Mouse (Mus musculus) gastrocnemius, adult 2 months (tissue): ENCODE data around the gene Psip1. TPM values are rescaled to one million over a fixed set of nuclear protein-coding genes. Genes with fewer than 3 reads are reported as not detected.

Source experiments
- DNase-seq: peaks from one replicate; pipeline ENCODE4 v3.0.0; 2022
- H3K27ac ChIP-seq: fragments of 200-600 bp; 2 replicates; pipeline ENCODE4 v1.8.1; 2022; ENCODE audit warnings: mild to moderate bottlenecking
- H3K4me3 ChIP-seq: fragments of 200-600 bp; 2 replicates; pipeline ENCODE4 v1.8.1; 2022; ENCODE audit warnings: mild to moderate bottlenecking, moderate library complexity
- CTCF ChIP-seq: fragments of 200-600 bp; IDR thresholded peaks from 2 replicates; pipeline ENCODE4 v1.8.1; 2022; ENCODE audit warnings: antibody characterized with exemption, mild to moderate bottlenecking, moderate library complexity
- intact Hi-C: fragments of 180-260 bp; cut with DNase I; formaldehyde crosslinking; loops from one replicate; pipeline ENCODE4 v1.15.1; 2025
- total RNA-seq, 2 experiments: library from RNA; stranded (reverse); gene quantifications; 2 replicates each; pipeline ENCODE4 v1.2.3; 2021

The Psip1 gene
- total RNA-seq, 2 experiments from 2014 or later, result 14.8 to 19.4 TPM

- intact Hi-C loops, result no loop called here
- DNase-seq, result no peak
- no peak for TF ChIP-seq CTCF
- Histone ChIP-seq H3K4me3 (no peak overlapping the region), H3K27ac (no peak overlapping the region)
Observed at GRCm38 (mm10) chr4:83427696-83428095, 58.6 kb downstream of the Psip1 start.

DNA sequence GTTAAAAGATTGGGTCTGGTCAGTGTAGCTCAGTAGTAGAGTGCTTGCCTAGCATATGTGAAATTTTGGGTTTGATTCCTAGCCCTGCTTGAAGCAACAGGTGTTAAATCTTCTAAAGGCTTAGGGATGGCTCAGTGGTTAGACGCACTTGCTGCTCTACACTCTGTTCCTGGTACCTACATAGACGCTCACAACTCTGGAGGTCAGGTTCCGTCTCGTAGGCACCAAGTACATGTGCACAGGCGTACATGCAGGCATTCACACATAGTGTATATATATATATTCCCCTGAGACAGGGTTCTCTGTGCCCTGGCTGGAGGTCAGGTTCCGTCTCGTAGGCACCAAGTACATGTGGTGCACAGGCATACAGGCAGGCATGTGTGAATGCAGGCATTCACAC is 59.1 kb downstream of the Psip1 start:
- intact Hi-C loops, result no loop called here
- Histone ChIP-seq H3K27ac (no peak overlapping the region), H3K4me3 (no peak overlapping the region)
- no peak for TF ChIP-seq CTCF
- DNase-seq, result no peak

DNA sequence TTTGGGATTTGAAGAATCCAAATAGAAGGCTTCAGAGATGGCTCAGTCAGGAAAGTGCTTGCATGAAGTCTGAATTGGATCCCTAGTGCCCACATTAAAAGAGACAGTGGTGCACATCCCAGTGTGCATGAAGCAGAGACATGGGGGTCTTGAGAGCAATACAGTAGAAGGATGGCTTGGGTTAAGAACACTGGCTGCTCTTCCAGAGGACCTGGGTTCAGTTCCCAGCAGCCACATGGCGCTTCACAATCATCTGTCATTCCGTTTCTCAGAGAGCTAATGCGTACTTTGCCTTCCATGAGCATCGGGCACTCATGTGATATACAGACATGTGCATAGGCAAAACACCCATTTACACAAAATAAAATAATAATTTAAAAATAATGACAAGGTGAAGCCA is 61.1 kb downstream of the Psip1 start:
- no peak for TF ChIP-seq CTCF
- intact Hi-C loops, result no loop called here
- Histone ChIP-seq H3K4me3 (no peak overlapping the region), H3K27ac (no peak overlapping the region)
- no peak for DNase-seq

- Histone ChIP-seq H3K4me3 (no peak overlapping the region), H3K27ac (peak overlapping the region; percentile 62)
- TF ChIP-seq CTCF, result no peak
- DNase-seq, result peak; percentile 51
- intact Hi-C loops, result no loop called here
Observed at GRCm38 (mm10) chr4:83423641-83424040, 62.6 kb downstream of the Psip1 start.

- DNase-seq, result no peak
- no peak overlapping the region for H3K27ac ChIP-seq
- intact Hi-C loops, result loop anchor here (5.0 kb wide), 2 partner anchors 109 to 111 kb away; partner anchors contain the start of gene Ccdc171
- H3K4me3 ChIP-seq, result peak overlapping the region; percentile 77
- no peak for TF ChIP-seq CTCF
Observed at GRCm38 (mm10) chr4:83418781-83419180, 67.5 kb downstream of the Psip1 start.

DNA sequence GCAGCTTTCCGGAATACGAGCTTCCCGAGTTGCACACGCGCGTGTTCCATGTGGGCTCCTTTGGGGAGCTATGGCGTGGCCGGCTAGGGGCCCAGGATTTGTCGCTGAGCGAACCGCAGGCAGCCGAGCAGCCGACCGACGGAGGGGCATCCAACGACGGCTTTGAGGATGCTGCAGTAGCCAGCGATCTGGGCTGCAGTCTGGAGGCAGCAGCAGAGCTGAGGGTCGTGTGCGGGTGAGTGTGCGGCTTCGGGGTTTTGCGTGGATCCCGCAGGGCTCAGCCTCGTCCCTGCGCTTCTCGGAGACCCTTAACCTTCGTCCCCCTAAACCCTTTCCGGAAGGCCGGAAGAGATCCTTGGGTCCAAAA is 68.5 kb downstream of the Psip1 start:
- intact Hi-C loops, result loop anchor here (5.0 kb wide), 2 partner anchors 109 to 111 kb away; partner anchors contain the start of gene Ccdc171
- DNase-seq, result no peak
- TF ChIP-seq CTCF, result no peak

DNA sequence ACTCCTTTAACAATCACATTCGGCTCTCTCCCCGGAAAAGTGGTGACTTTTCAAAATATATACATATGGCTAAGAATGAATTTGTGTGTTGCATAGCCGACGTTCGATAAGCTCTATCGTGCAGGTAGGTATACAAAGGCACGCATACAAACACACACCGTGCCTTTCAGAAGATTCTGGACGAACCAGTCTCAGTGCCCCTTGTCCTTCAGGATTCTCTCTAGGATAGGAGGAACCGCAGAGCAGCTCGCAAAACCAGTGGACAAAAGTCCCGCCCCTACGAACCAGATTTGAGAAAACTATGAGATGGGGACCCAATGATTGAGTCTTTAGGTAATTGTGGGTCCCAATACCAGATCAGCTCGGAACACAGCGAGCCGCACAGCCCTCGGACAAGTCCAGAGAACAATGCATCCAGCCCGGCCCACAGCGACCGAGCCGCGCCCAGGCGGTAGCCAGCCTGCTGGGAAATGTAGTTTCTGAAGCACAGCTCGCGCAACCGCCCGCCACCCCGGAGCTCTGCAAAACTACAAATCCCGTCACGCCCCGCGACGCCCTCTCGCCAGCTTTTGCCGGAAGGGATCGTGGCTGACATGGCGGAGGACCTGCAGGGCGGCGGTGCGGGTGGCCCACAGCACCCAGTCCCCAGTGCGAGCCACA is 69.0 kb downstream of the Psip1 start, which contains the start of gene Snapc3:
Gene Snapc3 (plus strand): TSS at position 565 of the 660 bp plus-strand sequence.
- no peak for TF ChIP-seq CTCF
- peak within 1 kb of the TSS; percentile 91 for H3K27ac ChIP-seq
- peak within 1 kb of the TSS; percentile 77 for H3K4me3 ChIP-seq
- intact Hi-C loops, result loop anchor here (5.0 kb wide), 2 partner anchors 110 kb away; partner anchors contain the start of gene Ccdc171
- DNase-seq, result peak; percentile 97

More for the DNA sequence above, 68.5 kb downstream of the Psip1 start:
- Histone ChIP-seq H3K27ac (peak overlapping the region; percentile 91), H3K4me3 (peak overlapping the region; percentile 77)

DNA sequence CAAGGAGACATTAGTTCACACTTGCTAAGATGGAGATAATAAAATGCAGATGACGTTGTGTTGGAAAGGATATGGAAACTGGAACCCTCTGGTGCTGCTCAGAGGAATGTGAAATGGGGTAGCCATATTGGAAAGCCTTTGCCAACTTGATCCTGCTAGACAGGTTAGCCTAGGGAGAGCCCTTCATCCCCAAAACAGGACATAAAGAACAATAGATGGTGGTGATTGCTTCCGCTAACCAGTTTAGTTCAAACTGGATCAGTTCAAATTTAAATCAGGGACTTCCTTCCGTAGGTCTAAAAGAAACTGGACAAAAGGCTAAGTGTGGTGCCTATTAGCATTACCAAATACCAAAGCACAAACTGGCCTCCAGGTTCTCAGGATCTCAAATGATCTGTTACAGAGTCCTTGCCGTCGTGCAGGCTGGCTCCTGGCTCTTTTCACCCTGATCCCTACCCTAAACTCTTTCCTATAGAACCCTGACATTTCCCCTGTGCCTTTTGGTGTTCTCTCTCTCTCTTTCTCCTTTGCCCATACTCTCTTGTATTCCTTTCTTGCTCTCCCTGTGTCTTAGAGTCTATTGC is 71.9 kb downstream of the Psip1 start:
- no peak for DNase-seq
- TF ChIP-seq CTCF, result no peak
- Histone ChIP-seq H3K27ac (no peak overlapping the region), H3K4me3 (no peak overlapping the region)
- intact Hi-C loops, result no loop called here

DNA sequence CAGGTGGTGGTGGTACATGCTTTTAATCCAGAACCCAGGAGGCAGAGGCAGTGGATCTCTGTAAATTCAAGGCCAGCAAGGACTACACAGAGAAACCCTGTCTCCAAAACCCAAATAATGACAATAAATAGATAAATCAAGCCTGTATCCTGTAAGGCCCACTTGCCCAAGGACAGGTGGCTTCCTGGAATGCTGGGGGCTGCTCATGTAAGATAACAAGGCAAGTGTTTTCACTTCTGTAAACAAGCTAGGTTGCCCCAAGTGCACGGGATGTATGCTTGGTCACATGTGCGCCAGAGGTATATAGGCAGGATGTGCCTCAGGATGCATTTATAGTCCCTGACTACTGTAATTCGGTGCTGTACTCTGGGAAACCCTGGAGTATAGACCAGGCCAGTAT is 74.2 kb downstream of the Psip1 start:
- Histone ChIP-seq H3K27ac (no peak overlapping the region), H3K4me3 (no peak overlapping the region)
- intact Hi-C loops, result no loop called here
- no peak for TF ChIP-seq CTCF
- no peak for DNase-seq

DNA sequence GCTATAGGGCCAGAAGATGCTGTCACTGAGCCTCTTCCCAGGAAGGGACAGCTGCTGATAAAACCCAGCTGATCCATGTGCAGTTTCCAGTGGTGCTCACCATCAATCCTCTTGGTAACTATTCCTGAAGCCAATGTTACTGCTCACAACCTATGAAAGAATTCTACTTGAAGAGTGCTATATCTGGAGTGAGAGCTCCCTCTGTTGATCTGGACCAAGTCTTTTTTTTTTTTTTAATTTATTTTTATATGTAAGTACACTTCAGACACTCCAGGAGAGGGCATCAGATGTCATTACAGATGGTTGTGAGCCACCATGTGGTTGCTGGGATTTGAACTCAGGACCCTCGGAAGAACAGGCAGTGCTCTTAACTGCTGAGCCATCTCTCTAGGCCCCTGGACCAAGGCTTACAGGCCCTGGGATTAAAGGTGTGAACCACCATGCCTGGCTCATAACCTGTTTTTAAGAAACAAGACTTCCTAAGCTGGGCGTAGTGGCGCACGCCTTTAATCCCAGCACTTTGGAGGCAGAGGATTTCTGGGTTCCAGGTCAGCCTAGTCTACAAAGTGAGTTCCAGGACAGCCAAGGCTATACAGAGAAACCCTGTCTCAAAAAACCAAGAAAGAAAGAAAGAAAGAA is 76.3 kb downstream of the Psip1 start:
- no peak overlapping the region for H3K4me3 ChIP-seq
- peak; percentile 60 for TF ChIP-seq CTCF
- intact Hi-C loops, result loop anchor here (2.0 to 5.0 kb wide), 2 partner anchors 108 to 147 kb away; no protein-coding TSS in a partner anchor
- H3K27ac ChIP-seq, result no peak overlapping the region
- DNase-seq, result no peak

GRCm38 (mm10) chr4:83407688-83408087 is 78.6 kb downstream of the Psip1 start:
- intact Hi-C loops, result loop anchor here (2.0 to 5.0 kb wide), 2 partner anchors 105 to 145 kb away; no protein-coding TSS in a partner anchor
- Histone ChIP-seq H3K4me3 (no peak overlapping the region), H3K27ac (no peak overlapping the region)
- DNase-seq, result no peak
- no peak for TF ChIP-seq CTCF

Other genes starting within 250 kb of the Psip1 start
- gene Ttc39b, start 162.2 kb downstream of the Psip1 start, total RNA-seq, result 1 to 10 TPM; 4.0 to 6.9 TPM
- gene Snapc3, start 68.7 kb downstream of the Psip1 start, total RNA-seq, result 10 to 100 TPM in 1 of 2 experiments, 1 to 10 TPM in 1; 9.6 to 10.8 TPM
- gene Ccdc171, start 39.1 kb upstream of the Psip1 start, total RNA-seq, result under 1 TPM; 0.59 to 0.70 TPM